Mouse (Mus musculus): ENCODE measurements at regions not wholly inside any gene's neighbourhood (a gene's known extent, or its start where the extent isn't known, plus 50 kb on each side); places are given as distances from the start of the nearest gene placed in this dataset. TPM values are rescaled to one million over a fixed set of nuclear protein-coding genes. Genes with fewer than 3 reads are reported as not detected.

- Histone ChIP-seq H3K4me2 (ENCODE audit: low read length) (no peak overlapping the region), H3K27me3 (replicated peaks; ENCODE audit: control insufficient read depth, insufficient read depth, low read length) (no peaks in the 10 kb centered on the region), H3K36me3 (ENCODE audit: control insufficient read depth, insufficient read depth, low read length) (no peaks in the 10 kb centered on the region), H3K9ac (ENCODE audit: low read depth, low read length) (no peak overlapping the region), H3K4me1 (ENCODE audit: control insufficient read depth, insufficient read depth, low read depth, low read length) (no peaks in the 10 kb centered on the region), H3K4me3 (ENCODE audit: low read length) (no peak overlapping the region), H3K9me3 (ENCODE audit: control insufficient read depth, low read length) (no peaks in the 10 kb centered on the region), H3K27ac (ENCODE audit: low read depth, low read length) (no peak overlapping the region)
- ATAC-seq, result no peak
- WGBS, result 54% methylated on average over 1 of the region's 1 CpGs
These were observed 91.7 kb upstream of the Nsun2 start for GRCm38 (mm10) chr13:69441798-69442197.

- Histone ChIP-seq H3K27me3 (replicated peaks; ENCODE audit: control insufficient read depth, insufficient read depth, low read length) (no peaks in the 10 kb centered on the region), H3K4me2 (ENCODE audit: low read length) (no peak overlapping the region), H3K36me3 (ENCODE audit: control insufficient read depth, insufficient read depth, low read length) (no peaks in the 10 kb centered on the region), H3K4me1 (ENCODE audit: control insufficient read depth, insufficient read depth, low read depth, low read length) (no peaks in the 10 kb centered on the region), H3K27ac (ENCODE audit: low read depth, low read length) (no peak overlapping the region), H3K4me3 (ENCODE audit: low read length) (no peak overlapping the region), H3K9ac (ENCODE audit: low read depth, low read length) (no peak overlapping the region), H3K9me3 (ENCODE audit: control insufficient read depth, low read length) (no peaks in the 10 kb centered on the region)
- 78% methylated on average over 4 of the region's 4 CpGs for WGBS
- no peak for ATAC-seq
These were observed 87.9 kb upstream of the Nsun2 start for GRCm38 (mm10) chr13:69445611-69446010.

Small RNA genes in the stretch of these regions (microRNA-seq; reads per million reads assigned to microRNA genes)
- gene Gm44375, result not detected

Measured in hindbrain, embryonic 16.5 days (tissue).